ENCODE assay signal across 8 mouse cellular contexts in genomic region chr2:129800271-129800903, GRCm38 (mm10). TPM values are rescaled to one million over a fixed set of nuclear protein-coding genes. Genes with fewer than 3 reads are reported as not detected.
A peak's percentile ranks its signal among the peaks of the same experiment; 100 is the strongest.
DNase-seq lines count a peak whose midpoint lies in the region; ATAC-seq and TF ChIP-seq lines count a peak whose summit lies in the region.

TSS of gene Stk35 (plus strand) at chr2:129800517.

- no peaks in the 10 kb centered on the region for H3K36me3 ChIP-seq in hindbrain, postnatal 0 days (ENCODE audit: insufficient read depth, low read length)

- peak within 1 kb of the TSS; percentile 94 for H3K4me2 ChIP-seq in hindbrain, postnatal 0 days (ENCODE audit: low read depth, low read length)

- peaks cover 17% of the 10 kb centered on the region; the same call in 1 of the 2 replicates for H3K4me1 ChIP-seq in hindbrain, postnatal 0 days (ENCODE audit: insufficient read depth, low read length)

- H3K27ac ChIP-seq in gastrocnemius, adult 2 months: peak within 1 kb of the TSS; percentile 96
- peak within 1 kb of the TSS; percentile 97 for H3K27ac ChIP-seq in hindbrain, postnatal 0 days
- H3K27ac ChIP-seq in left cerebral cortex, adult 2 months: peak within 1 kb of the TSS; percentile 98

- intact Hi-C loops in gastrocnemius, adult 2 months (cut with DNase I): loop anchor here (5.0 to 10.0 kb wide), 2 partner anchors 377 to 474 kb away; partner anchors contain the start of genes Nop56 and Snrpb
- intact Hi-C loops in left cerebral cortex, adult 2 months (cut with DNase I): loop anchor here (5.0 kb wide), 2 partner anchors 123 to 367 kb away; no protein-coding TSS in a partner anchor

- DNase-seq in T-cell, adult 2 months (ENCODE audit: low spot score): peak; percentile 57
- DNase-seq in cerebellum, postnatal 36 days: peak; percentile 89 to 92
- peak; percentile 94 for DNase-seq in gastrocnemius, adult 2 months
- peak; percentile 93 for DNase-seq in hindbrain, postnatal 0 days (ENCODE audit: low spot score)
- peak; percentile 86 to 89 for DNase-seq in left cerebral cortex, adult 2 months (ENCODE audit: extremely low spot score in 1 of 2, low spot score in 2 of 2)
- DNase-seq in right cerebral cortex, adult 2 months (ENCODE audit: low spot score in 2 of 2): peak; percentile 90 to 92
- peak; percentile 89 for DNase-seq in urinary bladder, postnatal 14 days (ENCODE audit: low spot score)

- peak; percentile 53 for TF ChIP-seq CTCF in gastrocnemius, adult 2 months (IDR thresholded peaks at IDR 0.05)
- TF ChIP-seq CTCF in hindbrain, postnatal 0 days (IDR thresholded peaks at IDR 0.05; ENCODE audit: low read depth): peak; percentile 43
- peak; percentile 28 for TF ChIP-seq CTCF in left cerebral cortex, adult 2 months (IDR thresholded peaks at IDR 0.05)

- H3K9ac ChIP-seq in hindbrain, postnatal 0 days (replicated peaks; ENCODE audit: low read length): peak within 1 kb of the TSS; percentile 88

- ATAC-seq in hindbrain, postnatal 0 days: peak; percentile 92
- ATAC-seq in megakaryocyte, adult 5-6 weeks (ENCODE audit: poor library complexity, severe bottlenecking): peak; percentile 73

- no peaks in the 10 kb centered on the region for H3K9me3 ChIP-seq in hindbrain, postnatal 0 days (ENCODE audit: low read length)

- WGBS in hindbrain, postnatal 0 days: under 1% methylated on average over 56 of the region's 63 CpGs

- H3K27me3 ChIP-seq in hindbrain, postnatal 0 days (ENCODE audit: insufficient read depth, low read length): no peaks in the 10 kb centered on the region

- H3K4me3 ChIP-seq in gastrocnemius, adult 2 months: peak within 1 kb of the TSS; percentile 93
- H3K4me3 ChIP-seq in hindbrain, postnatal 0 days (ENCODE audit: low read length): peak within 1 kb of the TSS; percentile 98
- H3K4me3 ChIP-seq in left cerebral cortex, adult 2 months: peak within 1 kb of the TSS; percentile 94

RNA-seq across cellular contexts. Expression of gene Stk35, which starts in this region (rescaled TPM):
- 1 to 10 TPM; 5.0 to 8.9 TPM for total RNA-seq in gastrocnemius, adult 2 months (2021)
- total RNA-seq in hindbrain, postnatal 0 days (2014; rRNA removed): 14.2 and 14.7 TPM in 2 replicates
- 5.4 and 6.5 TPM in 2 replicates for polyA plus RNA-seq in hindbrain, postnatal 0 days (2015; fragmentation: Nextera tagmentation; extraction: Ambion mirVana)
- 10 to 100 TPM; 33.5 to 37.1 TPM for total RNA-seq in left cerebral cortex, adult 2 months (2021)
- total RNA-seq in megakaryocyte, adult 5-6 weeks (2015): 16.8 and 18.7 TPM in 2 replicates
- 6.5 and 10.9 TPM in 2 replicates for total RNA-seq in megakaryocyte, adult 5-6 weeks (2017)

Comparison
In these comparisons a context has a peak if more than half of its experiments do, and no peak if none do; other contexts are left out.
1. Peak in every context shown above with its lines: DNase-seq, ATAC-seq, H3K4me3 ChIP-seq and H3K27ac ChIP-seq.